ENCODE assay signal across 20 mouse cellular contexts in the genomic region with DNA sequence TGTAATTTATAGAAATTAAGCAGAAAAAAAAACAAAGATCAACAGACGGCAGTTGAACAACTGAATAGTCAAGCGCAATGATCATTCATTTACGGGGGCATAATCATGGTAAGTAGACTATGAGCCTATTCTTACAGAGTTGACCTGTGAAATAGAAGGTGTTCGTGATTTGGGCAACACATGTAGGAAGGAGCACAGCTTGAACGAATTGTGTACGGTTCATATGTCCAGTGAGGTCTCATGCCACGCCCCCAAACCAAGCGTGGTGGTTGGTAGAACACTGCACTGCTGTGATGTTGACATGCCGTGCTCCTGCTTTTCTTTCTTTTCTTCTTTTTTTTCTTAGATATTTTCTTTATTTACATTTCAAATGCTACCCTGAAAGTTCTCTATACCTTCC.
A peak's percentile ranks its signal among the peaks of the same experiment; 100 is the strongest.
DNase-seq lines count a peak whose midpoint lies in the region; ATAC-seq and TF ChIP-seq lines count a peak whose summit lies in the region.
"Had no signal": no experiment of that assay in that cellular context is flagged by ENCODE, and none has a peak within 500 bp of the region (broad histone marks: within the 10 kb centered on the region; RNA-seq: fewer than 3 reads in every experiment).

No protein-coding gene starts in this region.

- H3K36me3 ChIP-seq in hindbrain, postnatal 0 days (ENCODE audit: insufficient read depth, low read length), result no peaks in the 10 kb centered on the region
- H3K36me3 ChIP-seq in hindbrain, embryonic 10.5 days, result no peaks in the 10 kb centered on the region
- no peaks in the 10 kb centered on the region for H3K36me3 ChIP-seq in forebrain, embryonic 14.5 days (ENCODE audit: control insufficient read depth, insufficient read depth, low read length)
- H3K36me3 ChIP-seq: heart, embryonic 10.5 days; stomach, embryonic 15.5 days had no signal

- no peak overlapping the region for H3K4me3 ChIP-seq in hindbrain, postnatal 0 days (ENCODE audit: low read length)
- no peak overlapping the region for H3K4me3 ChIP-seq in hindbrain, embryonic 10.5 days
- H3K4me3 ChIP-seq in forebrain, embryonic 14.5 days (ENCODE audit: low read depth, low read length), result no peak overlapping the region
- H3K4me3 ChIP-seq: heart, embryonic 10.5 days; stomach, embryonic 15.5 days had no signal

- 65% methylated on average over 9 of the region's 9 CpGs for WGBS in hindbrain, postnatal 0 days
- WGBS in hindbrain, embryonic 10.5 days, result 88% methylated on average over 9 of the region's 9 CpGs
- 71% methylated on average over 9 of the region's 9 CpGs for WGBS in forebrain, embryonic 14.5 days

- H3K27ac ChIP-seq in hindbrain, postnatal 0 days, result no peak overlapping the region
- no peak overlapping the region for H3K27ac ChIP-seq in hindbrain, embryonic 10.5 days
- H3K27ac ChIP-seq in forebrain, embryonic 14.5 days (ENCODE audit: low read depth, low read length), result no peak overlapping the region
- H3K27ac ChIP-seq: heart, embryonic 10.5 days; stomach, embryonic 15.5 days had no signal

- no peaks in the 10 kb centered on the region for H3K4me1 ChIP-seq in hindbrain, postnatal 0 days (ENCODE audit: insufficient read depth, low read length)
- H3K4me1 ChIP-seq in hindbrain, embryonic 10.5 days (replicated peaks), result no peaks in the 10 kb centered on the region
- peaks cover 2% of the 10 kb centered on the region; the same call in 1 of the 2 replicates for H3K4me1 ChIP-seq in forebrain, embryonic 14.5 days (ENCODE audit: control insufficient read depth, insufficient read depth, low read length)
- H3K4me1 ChIP-seq: heart, embryonic 10.5 days; stomach, embryonic 15.5 days had no signal

- no peak overlapping the region for H3K4me2 ChIP-seq in hindbrain, postnatal 0 days (ENCODE audit: low read depth, low read length)
- H3K4me2 ChIP-seq in forebrain, embryonic 14.5 days (ENCODE audit: low read length), result no peak overlapping the region
- H3K4me2 ChIP-seq: stomach, embryonic 15.5 days had no signal

- H3K27me3 ChIP-seq in hindbrain, postnatal 0 days (ENCODE audit: insufficient read depth, low read length), result no peaks in the 10 kb centered on the region
- H3K27me3 ChIP-seq in hindbrain, embryonic 10.5 days (ENCODE audit: insufficient read depth, poor library complexity, severe bottlenecking), result no peaks in the 10 kb centered on the region
- no peaks in the 10 kb centered on the region for H3K27me3 ChIP-seq in forebrain, embryonic 14.5 days (replicated peaks; ENCODE audit: control insufficient read depth, insufficient read depth, low read length)
- H3K27me3 ChIP-seq: Patski; stomach, embryonic 15.5 days had no signal

- no peak overlapping the region for H3K9ac ChIP-seq in hindbrain, postnatal 0 days (replicated peaks; ENCODE audit: low read length)
- no peak overlapping the region for H3K9ac ChIP-seq in forebrain, embryonic 14.5 days (ENCODE audit: low read length)
- H3K9ac ChIP-seq: stomach, embryonic 15.5 days had no signal

- TF ChIP-seq CTCF in hindbrain, postnatal 0 days (IDR thresholded peaks at IDR 0.05; ENCODE audit: low read depth), result no peak

- H3K9me3 ChIP-seq in hindbrain, postnatal 0 days (ENCODE audit: low read length), result no peaks in the 10 kb centered on the region
- H3K9me3 ChIP-seq in hindbrain, embryonic 10.5 days, result no peaks in the 10 kb centered on the region
- H3K9me3 ChIP-seq in forebrain, embryonic 14.5 days (replicated peaks; ENCODE audit: control insufficient read depth, low read length), result no peaks in the 10 kb centered on the region
- H3K9me3 ChIP-seq: heart, embryonic 10.5 days; stomach, embryonic 15.5 days had no signal

- DNase-seq in hindbrain, postnatal 0 days (ENCODE audit: low spot score), result peak; percentile 53
- no peak for DNase-seq in hindbrain, embryonic 10.5 days (ENCODE audit: low spot score)
- DNase-seq in cerebellum, adult 8-10 months, result peak; percentile 59
- peak; percentile 27 for DNase-seq in forebrain, embryonic 14.5 days (ENCODE audit: low spot score)
- DNase-seq in heart, adult 18-20 months, result no peak
- no peak for DNase-seq in adrenal gland, adult 18-20 months (ENCODE audit: low spot score in 2 of 2)
- DNase-seq: gastrocnemius, postnatal 14 days; heart, postnatal 10 days; kidney, adult 9 months; kidney, postnatal 36 days; liver; lung, adult 2 months; lung, postnatal 4 days; right cerebral cortex, adult 18-20 months; thymus, adult 2 months had no signal

- ATAC-seq in hindbrain, postnatal 0 days, result peak; percentile 79
- ATAC-seq in cerebellum, adult (ENCODE audit: insufficient number of reproducible peaks, low FRiP score, low TSS enrichment), result peak; percentile 50
- peak; percentile 58 for ATAC-seq in forebrain, embryonic 14.5 days
- ATAC-seq: activated CD4-positive, CD25-positive, alpha-beta regulatory T cell, adult 4 months; Patski had no signal

Comparison
In these comparisons a context has a peak if more than half of its experiments do, and no peak if none do; other contexts are left out.
1. DNase-seq: peak in hindbrain, postnatal 0 days (single experiment), cerebellum, adult 8-10 months (single experiment) and forebrain, embryonic 14.5 days (single experiment); none in hindbrain, embryonic 10.5 days (single experiment), heart, adult 18-20 months (0 of 2) and adrenal gland, adult 18-20 months (0 of 2).
2. Peak in every context shown above with its lines, with median percentiles within 50 percentile points of each other: ATAC-seq.